Comparison of ENCODE assay signal across 22 mouse cellular contexts in genomic region chr17:67209676-67210344, GRCm38 (mm10).
A peak's percentile ranks its signal among the peaks of the same experiment; 100 is the strongest.
DNase-seq lines count a peak whose midpoint lies in the region; ATAC-seq lines count a peak whose summit lies in the region.
"Had no signal": no experiment of that assay in that cellular context is flagged by ENCODE, and none has a peak within 500 bp of the region (broad histone marks: within the 10 kb centered on the region; RNA-seq: fewer than 3 reads in every experiment).

No protein-coding gene starts in this region.

- H3K4me3 ChIP-seq in kidney, embryonic 16.5 days (ENCODE audit: low read length): no peak overlapping the region
- no peak overlapping the region for H3K4me3 ChIP-seq in lung, embryonic 16.5 days (ENCODE audit: low read length)
- no peak overlapping the region for H3K4me3 ChIP-seq in stomach, embryonic 16.5 days (replicated peaks; ENCODE audit: low read length)
- H3K4me3 ChIP-seq in midbrain, embryonic 15.5 days: no peak overlapping the region
- H3K4me3 ChIP-seq: embryonic facial prominence, embryonic 12.5 days; forebrain, embryonic 15.5 days; hindbrain, embryonic 12.5 days; left cerebral cortex, adult 2 months; liver, embryonic 15.5 days; megakaryocyte, embryonic 14.5 days; myocyte had no signal

- H3K4me2 ChIP-seq in kidney, embryonic 16.5 days (replicated peaks; ENCODE audit: low read depth, low read length): no peak overlapping the region
- no peak overlapping the region for H3K4me2 ChIP-seq in lung, embryonic 16.5 days (ENCODE audit: low read depth, low read length)
- H3K4me2 ChIP-seq in stomach, embryonic 16.5 days (ENCODE audit: low read depth, low read length): no peak overlapping the region
- no peak overlapping the region for H3K4me2 ChIP-seq in midbrain, embryonic 15.5 days
- H3K4me2 ChIP-seq: embryonic facial prominence, embryonic 12.5 days; forebrain, embryonic 15.5 days; hindbrain, embryonic 12.5 days; liver, embryonic 15.5 days had no signal

- H3K9me3 ChIP-seq in kidney, embryonic 16.5 days (ENCODE audit: low read length): no peaks in the 10 kb centered on the region
- H3K9me3 ChIP-seq in lung, embryonic 16.5 days (ENCODE audit: control insufficient read depth, low read length): no peaks in the 10 kb centered on the region
- no peaks in the 10 kb centered on the region for H3K9me3 ChIP-seq in stomach, embryonic 16.5 days (replicated peaks; ENCODE audit: control insufficient read depth, low read length)
- H3K9me3 ChIP-seq in midbrain, embryonic 15.5 days: no peaks in the 10 kb centered on the region
- H3K9me3 ChIP-seq: embryonic facial prominence, embryonic 12.5 days; forebrain, embryonic 15.5 days; hindbrain, embryonic 12.5 days; liver, embryonic 15.5 days had no signal

- no peaks in the 10 kb centered on the region for H3K36me3 ChIP-seq in kidney, embryonic 16.5 days (ENCODE audit: insufficient read depth, low read length)
- H3K36me3 ChIP-seq in lung, embryonic 16.5 days (ENCODE audit: control insufficient read depth, insufficient read depth, low read length): no peaks in the 10 kb centered on the region
- no peaks in the 10 kb centered on the region for H3K36me3 ChIP-seq in stomach, embryonic 16.5 days (ENCODE audit: control insufficient read depth, insufficient read depth, low read length)
- no peaks in the 10 kb centered on the region for H3K36me3 ChIP-seq in midbrain, embryonic 15.5 days (replicated peaks)
- H3K36me3 ChIP-seq: embryonic facial prominence, embryonic 12.5 days; forebrain, embryonic 15.5 days; hindbrain, embryonic 12.5 days; liver, embryonic 15.5 days had no signal

- peak; percentile 14 for DNase-seq in adrenal gland, adult 2 months
- no peak for DNase-seq in adrenal gland, postnatal 4 days (ENCODE audit: low spot score in 2 of 2)
- peak; percentile 19 for DNase-seq in kidney, postnatal 10 days
- no peak for DNase-seq in thymus, postnatal 4 days
- DNase-seq: cerebellum, adult 9-11 months; gastrocnemius, postnatal 14 days; kidney, adult 2 months; layer of hippocampus, adult 9-11 months; midbrain, embryonic 14.5 days; thymus, postnatal 14 days had no signal

- no peak overlapping the region for H3K27ac ChIP-seq in kidney, embryonic 16.5 days (ENCODE audit: low read length)
- H3K27ac ChIP-seq in lung, embryonic 16.5 days (ENCODE audit: low read length): no peak overlapping the region
- no peak overlapping the region for H3K27ac ChIP-seq in stomach, embryonic 16.5 days (ENCODE audit: low read length)
- no peak overlapping the region for H3K27ac ChIP-seq in midbrain, embryonic 15.5 days
- H3K27ac ChIP-seq: embryonic facial prominence, embryonic 12.5 days; forebrain, embryonic 15.5 days; hindbrain, embryonic 12.5 days; left cerebral cortex, adult 2 months; liver, embryonic 15.5 days had no signal

- peaks cover 14% of the 10 kb centered on the region for H3K4me1 ChIP-seq in kidney, embryonic 16.5 days (ENCODE audit: insufficient read depth, low read length)
- H3K4me1 ChIP-seq in lung, embryonic 16.5 days (replicated peaks; ENCODE audit: control insufficient read depth, insufficient read depth, low read length): peaks cover 14% of the 10 kb centered on the region
- H3K4me1 ChIP-seq in stomach, embryonic 16.5 days (ENCODE audit: control insufficient read depth, insufficient read depth, low read length): no peaks in the 10 kb centered on the region; the same call in 1 of the 2 replicates
- H3K4me1 ChIP-seq in midbrain, embryonic 15.5 days: peaks cover 6% of the 10 kb centered on the region; the same call in 1 of the 2 replicates
- H3K4me1 ChIP-seq: liver, embryonic 15.5 days; megakaryocyte, embryonic 14.5 days had no signal

- no peak overlapping the region for H3K9ac ChIP-seq in kidney, embryonic 16.5 days (replicated peaks; ENCODE audit: low read length)
- no peak overlapping the region for H3K9ac ChIP-seq in lung, embryonic 16.5 days (ENCODE audit: low read length)
- no peak overlapping the region for H3K9ac ChIP-seq in stomach, embryonic 16.5 days (ENCODE audit: low read length)
- H3K9ac ChIP-seq in midbrain, embryonic 15.5 days: no peak overlapping the region
- H3K9ac ChIP-seq: embryonic facial prominence, embryonic 12.5 days; forebrain, embryonic 15.5 days; hindbrain, embryonic 12.5 days; liver, embryonic 15.5 days had no signal

- no peak for ATAC-seq in kidney, embryonic 16.5 days (ENCODE audit: low FRiP score, low TSS enrichment)
- ATAC-seq in lung, embryonic 16.5 days (ENCODE audit: low read depth): peak; percentile 77
- ATAC-seq in stomach, embryonic 16.5 days (ENCODE audit: insufficient read depth, low FRiP score): peak; percentile 37; the same call in 1 of the 2 replicates
- no peak for ATAC-seq in midbrain, embryonic 15.5 days (replicated peaks)
- ATAC-seq: forebrain, embryonic 15.5 days; Patski had no signal

- 65% methylated on average over 8 of the region's 8 CpGs for WGBS in kidney, embryonic 16.5 days
- WGBS in lung, embryonic 16.5 days: 30% methylated on average over 8 of the region's 8 CpGs
- 30% methylated on average over 8 of the region's 8 CpGs for WGBS in stomach, embryonic 16.5 days
- WGBS in midbrain, embryonic 15.5 days: 79% methylated on average over 8 of the region's 8 CpGs

- no peaks in the 10 kb centered on the region for H3K27me3 ChIP-seq in kidney, embryonic 16.5 days (ENCODE audit: insufficient read depth, low read length)
- H3K27me3 ChIP-seq in lung, embryonic 16.5 days (ENCODE audit: control insufficient read depth, insufficient read depth, low read depth, low read length): no peaks in the 10 kb centered on the region
- H3K27me3 ChIP-seq in stomach, embryonic 16.5 days (ENCODE audit: control insufficient read depth, insufficient read depth, low read length): no peaks in the 10 kb centered on the region
- H3K27me3 ChIP-seq in midbrain, embryonic 15.5 days (replicated peaks): no peaks in the 10 kb centered on the region
- H3K27me3 ChIP-seq: embryonic facial prominence, embryonic 12.5 days; forebrain, embryonic 15.5 days; hindbrain, embryonic 12.5 days; liver, embryonic 15.5 days; megakaryocyte, embryonic 14.5 days; Patski had no signal

Comparison
In these comparisons a context has a peak if more than half of its experiments do, and no peak if none do; other contexts are left out.
1. DNase-seq: peak in adrenal gland, adult 2 months (single experiment) and kidney, postnatal 10 days (single experiment); none in adrenal gland, postnatal 4 days (0 of 2) and thymus, postnatal 4 days (single experiment).
2. ATAC-seq: peak in lung, embryonic 16.5 days (single experiment) and stomach, embryonic 16.5 days (single experiment); none in kidney, embryonic 16.5 days (single experiment) and midbrain, embryonic 15.5 days (single experiment).